Mouse (Mus musculus) left cerebral cortex, adult 8-10 months (tissue): ENCODE measurements around the gene Ttbk2. TPM values are rescaled to one million over a fixed set of nuclear protein-coding genes. Genes with fewer than 3 reads are reported as not detected.

Experiments used
- total RNA-seq, 4 experiments: library from RNA; stranded (reverse); gene quantifications; 2 replicates each; pipeline ENCODE4 v1.2.4; 2022

The Ttbk2 gene
- total RNA-seq, 4 experiments from 2014 or later: 80.3 to 100 (median 90.6) TPM

Other genes with a start within 250 kb of the Ttbk2 start
- 10 to 100 TPM; 12.9 to 16.1 (median 14.1) TPM for gene Haus2, start 241.2 kb downstream of the Ttbk2 start, total RNA-seq
- 10 to 100 TPM; 27.0 to 37.3 (median 29.3) TPM for gene Lrrc57, start 241.1 kb downstream of the Ttbk2 start, total RNA-seq
- 10 to 100 TPM in 3 of 4 experiments, 1 to 10 TPM in 1; 9.9 to 11.5 (median 11.3) TPM for gene Stard9, start 221.5 kb downstream of the Ttbk2 start, total RNA-seq
- 10 to 100 TPM; 23.6 to 33.2 (median 27.9) TPM for gene Cdan1, start 476 bp downstream of the Ttbk2 start, total RNA-seq
- gene Ubr1, start 120.1 kb upstream of the Ttbk2 start, total RNA-seq: 10 to 100 TPM; 40.6 to 46.5 (median 44.4) TPM
- gene Tmem62, start 126.4 kb upstream of the Ttbk2 start, total RNA-seq: 10 to 100 TPM; 22.7 to 30.4 (median 25.3) TPM
- 10 to 100 TPM; 56.9 to 60.5 (median 59.9) TPM for gene Ccndbp1, start 157.8 kb upstream of the Ttbk2 start, total RNA-seq
- gene Epb42, start 186.5 kb upstream of the Ttbk2 start, total RNA-seq: not detected
- not detected for gene Tgm5, start 235.2 kb upstream of the Ttbk2 start, total RNA-seq